Mouse (Mus musculus): Measurements from ENCODE around the gene St5.

DNA sequence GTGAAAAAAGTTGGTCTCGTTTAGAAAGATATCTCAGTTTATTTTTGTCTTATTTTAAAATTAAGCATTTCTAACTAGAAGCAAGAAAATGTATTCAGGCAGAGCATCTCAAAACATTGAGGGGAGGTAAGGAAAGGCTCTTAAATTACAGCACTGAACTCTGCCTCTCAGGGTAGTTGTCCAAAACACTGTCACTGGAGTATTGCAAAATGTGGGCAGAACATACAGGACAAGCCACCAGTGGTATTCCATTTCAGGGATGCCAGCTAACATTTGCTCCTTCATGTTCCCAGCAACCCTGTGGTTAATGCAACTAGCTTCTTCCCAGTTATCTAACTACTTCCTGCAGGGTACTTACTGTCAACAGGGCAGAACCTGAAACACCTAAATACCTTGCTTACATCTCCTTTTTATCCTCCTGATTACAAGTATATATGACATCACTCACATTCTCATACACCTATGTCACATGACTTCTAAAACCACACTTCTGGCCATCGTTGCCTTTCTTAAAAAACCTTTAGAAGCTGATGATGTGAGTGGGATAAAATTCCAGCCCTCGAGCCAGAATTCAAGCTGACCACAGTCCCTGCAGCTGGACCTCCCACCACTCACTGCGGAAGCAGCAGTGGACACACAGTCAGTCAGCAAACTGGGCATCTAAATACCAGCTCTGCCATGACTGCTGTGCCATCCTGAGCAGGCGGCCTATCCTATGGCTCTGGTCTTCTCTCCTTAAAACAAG lies 33.8 kb downstream of the St5 start:
- TF ChIP-seq CTCF (IDR thresholded peaks at IDR 0.05; ENCODE audit: insufficient read depth, low read length) = no peak
- no peak for TF ChIP-seq POLR2A (IDR thresholded peaks at IDR 0.05; ENCODE audit: borderline replicate concordance, extremely low read depth, low read depth, low read length)
